Mouse (Mus musculus) MEL (cell line): ENCODE measurements around the gene Prss21.

Experiments used
- CTCF ChIP-seq, 3 experiments: IDR thresholded peaks in 2 of 3; conservative IDR thresholded peaks in 1 of 3; 2 replicates each; pipeline ENCODE4 v1.5.1; 2011 to 2012; ENCODE audit warnings: low read length in 3 of 3, low read depth in 2 of 3, mild to moderate bottlenecking in 2 of 3, improper control_type of control experiment in 1 of 3, inconsistent platforms in 1 of 3, mixed read lengths in 1 of 3, moderate library complexity in 1 of 3; ENCODE audit not compliant: control insufficient read depth in 1 of 3, insufficient read depth in 1 of 3, poor library complexity in 1 of 3, severe bottlenecking in 1 of 3
- E2F4 ChIP-seq: IDR thresholded peaks from 2 replicates; pipeline ENCODE4 v1.6.1; 2011; ENCODE audit warnings: low read depth, low read length, improper control_type of control experiment, borderline replicate concordance
- EP300 ChIP-seq, 2 experiments: IDR thresholded peaks; 2 replicates each; pipeline ENCODE4 v1.6.1; 2011; ENCODE audit warnings: improper control_type of control experiment in 2 of 2, low read length in 2 of 2, low read depth in 1 of 2, mild to moderate bottlenecking in 1 of 2
- GABPA ChIP-seq: IDR thresholded peaks from 2 replicates; pipeline ENCODE4 v1.6.1; 2012; ENCODE audit warnings: low read depth, mild to moderate bottlenecking, inconsistent platforms, low read length, improper control_type of control experiment, moderate library complexity
- MAX ChIP-seq: IDR thresholded peaks from 2 replicates; pipeline ENCODE4 v1.6.1; 2011; ENCODE audit warnings: low read length, improper control_type of control experiment
- RCOR1 ChIP-seq: IDR thresholded peaks from 2 replicates; pipeline ENCODE4 v1.6.1; 2012; ENCODE audit warnings: low read depth, mild to moderate bottlenecking, inconsistent platforms, low read length, improper control_type of control experiment
- SMC3 ChIP-seq: IDR thresholded peaks from 2 replicates; pipeline ENCODE4 v1.6.1; 2011; ENCODE audit warnings: low read depth, low read length, improper control_type of control experiment
- USF1 ChIP-seq: IDR thresholded peaks from 2 replicates; pipeline ENCODE4 v1.6.1; 2014; ENCODE audit warnings: low read depth, mild to moderate bottlenecking, inconsistent platforms, low read length, improper control_type of control experiment, moderate library complexity
- USF2 ChIP-seq, 2 experiments: IDR thresholded peaks; 2 replicates each; pipeline ENCODE4 v1.6.1; 2011 to 2012; ENCODE audit warnings: improper control_type of control experiment in 2 of 2, low read length in 2 of 2, borderline replicate concordance in 1 of 2, inconsistent platforms in 1 of 2, low read depth in 1 of 2, mild to moderate bottlenecking in 1 of 2; ENCODE audit not compliant: insufficient read depth in 1 of 2

DNA sequence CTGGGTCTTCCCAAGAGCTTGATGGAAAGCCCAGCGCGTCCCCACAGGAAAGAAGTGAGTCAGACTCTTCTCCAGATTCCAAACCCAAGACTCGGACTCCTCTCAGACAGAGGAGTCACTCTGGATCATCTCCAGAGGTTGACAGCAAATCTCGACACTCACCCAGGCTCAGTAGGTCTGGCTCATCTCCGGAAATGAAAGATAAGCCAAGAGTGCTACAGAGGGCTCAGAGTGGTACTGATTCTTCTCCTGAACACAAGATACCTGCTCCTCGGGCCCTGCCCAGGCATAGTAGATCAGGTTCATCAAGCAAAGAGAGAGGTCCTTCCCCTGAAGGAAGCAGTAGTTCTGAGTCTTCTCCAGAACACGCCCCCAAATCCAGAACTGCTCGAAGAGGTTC is 49.3 kb upstream of the Prss21 start:
- TF ChIP-seq USF2 (IDR thresholded peaks at IDR 0.05; ENCODE audit: borderline replicate concordance in 1 of 2, insufficient read depth in 1 of 2, low read depth in 1 of 2, low read length in 2 of 2): no peak
- no peak for TF ChIP-seq CTCF (IDR thresholded peaks at IDR 0.05 in 2 of 3, conservative IDR thresholded peaks at IDR 0.05 in 1 of 3; ENCODE audit: control insufficient read depth in 1 of 3, insufficient read depth in 1 of 3, low read depth in 2 of 3, low read length in 3 of 3, poor library complexity in 1 of 3, severe bottlenecking in 1 of 3)
- no peak for TF ChIP-seq USF1
- peak; percentile 62; the same call in 1 of the 2 replicates for TF ChIP-seq RCOR1
- TF ChIP-seq MAX: no peak
- no peak for TF ChIP-seq E2F4
- TF ChIP-seq SMC3: no peak
- no peak for TF ChIP-seq EP300 (IDR thresholded peaks at IDR 0.05; ENCODE audit: low read depth in 1 of 2, low read length in 2 of 2)
- TF ChIP-seq GABPA: no peak
